Mouse (Mus musculus): ENCODE results near the gene Gm37240. TPM values are rescaled to one million over a fixed set of nuclear protein-coding genes. Genes with fewer than 3 reads are reported as not detected.

The Gm37240 gene
- polyA plus RNA-seq, 1 experiment from 2014 or later = 5.2 TPM

DNA sequence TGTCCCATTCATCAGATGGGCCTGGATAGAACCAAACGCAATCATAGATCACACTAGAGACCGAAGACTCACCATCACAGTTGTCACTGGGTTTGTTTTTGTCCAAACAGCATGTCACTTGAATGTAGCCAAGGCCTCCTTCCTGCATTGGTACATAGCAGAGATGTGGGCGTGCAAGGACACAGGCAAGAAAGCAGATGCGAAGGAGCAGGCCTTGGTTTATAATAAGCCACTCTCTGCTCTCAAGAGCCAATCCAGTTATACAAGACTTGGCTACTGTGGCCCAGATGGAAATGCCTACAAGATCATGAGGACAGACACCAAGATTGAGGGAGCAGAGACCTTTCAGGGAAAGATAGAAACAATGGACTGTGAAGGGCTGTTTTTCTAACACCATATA lies 456.1 kb downstream of the Gm37240 start:
- no peak for DNase-seq (ENCODE audit: low spot score)

- DNase-seq (ENCODE audit: low spot score) = no peak
These were observed 463.8 kb downstream of the Gm37240 start for GRCm38 (mm10) chr3:85423376-85423997.

GRCm38 (mm10) chr3:85421403-85421802 lies 465.9 kb downstream of the Gm37240 start:
- DNase-seq (ENCODE audit: low spot score) = no peak

DNA sequence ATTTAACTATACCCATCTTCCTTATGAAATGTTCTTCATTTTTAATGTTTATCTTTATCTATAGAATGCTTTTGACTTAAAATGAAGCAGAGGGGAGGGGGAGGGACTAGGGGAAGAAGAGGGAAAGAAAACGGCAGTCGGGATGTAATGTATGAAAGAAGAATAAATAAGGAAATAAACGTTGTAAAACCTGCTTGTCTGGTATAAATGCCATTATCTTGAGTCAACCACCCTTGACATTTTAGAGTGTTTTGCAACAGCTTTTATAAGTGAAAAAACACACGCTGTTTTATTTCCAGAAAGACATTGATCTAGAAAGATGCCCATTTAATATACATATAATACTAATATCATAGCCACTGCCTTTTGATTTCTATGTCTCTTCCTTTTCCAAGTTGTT lies 469.7 kb downstream of the Gm37240 start:
- no peak for DNase-seq (ENCODE audit: low spot score)

DNA sequence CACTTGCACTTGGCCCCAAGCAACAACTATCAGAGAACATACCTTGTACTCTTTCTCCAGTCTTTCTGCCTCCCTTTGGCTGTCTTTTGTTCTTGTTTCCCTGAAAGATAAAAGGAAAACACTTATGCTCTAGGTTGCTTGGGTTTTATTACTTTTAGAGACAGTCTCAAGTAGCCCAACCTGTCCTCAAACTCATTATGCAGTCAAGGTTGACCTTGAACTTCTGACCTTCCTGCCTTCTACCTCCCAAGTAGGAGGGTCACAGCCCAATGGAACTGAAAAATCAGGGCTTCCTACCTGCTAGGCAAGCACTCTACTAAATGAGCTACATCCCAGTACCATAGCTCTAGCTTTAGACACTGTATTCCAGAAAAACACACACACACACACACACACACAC lies 488.5 kb downstream of the Gm37240 start:
- DNase-seq (ENCODE audit: low spot score) = no peak

- DNase-seq (ENCODE audit: low spot score) = no peak
These were observed 488.9 kb downstream of the Gm37240 start for GRCm38 (mm10) chr3:85398483-85398835.

DNA sequence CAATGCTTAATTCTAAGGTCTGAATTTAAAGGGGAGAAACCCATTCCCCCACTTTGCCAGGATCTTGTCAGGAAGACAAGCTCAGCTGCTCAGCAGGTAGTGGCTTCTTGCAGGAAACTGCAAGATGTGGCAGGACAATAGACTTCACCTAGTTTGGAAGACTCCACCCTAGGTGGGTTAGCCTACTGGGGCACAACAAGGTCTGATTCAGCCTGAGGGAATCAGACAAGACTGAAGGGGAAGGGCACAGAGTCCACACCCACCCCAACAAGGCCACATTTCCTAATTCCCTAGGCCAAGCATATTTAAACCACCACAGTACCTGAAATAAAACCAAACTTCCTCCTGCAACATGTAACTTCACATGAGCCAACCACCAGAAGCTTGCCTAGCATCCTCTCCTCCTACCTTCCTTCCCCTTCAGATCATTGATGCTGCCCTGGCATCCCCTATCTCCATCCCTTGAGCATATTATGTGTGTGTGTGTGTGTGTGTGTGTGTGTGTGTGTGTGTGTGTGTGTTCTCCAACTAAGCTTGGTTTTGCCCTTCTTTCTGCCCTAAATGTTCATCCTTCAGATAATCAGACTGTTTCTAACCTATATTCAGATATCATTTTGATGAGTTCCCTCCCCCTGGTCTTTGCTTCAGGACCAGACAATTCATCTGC lies 489.4 kb downstream of the Gm37240 start:
- no peak for DNase-seq (ENCODE audit: low spot score)

- no peak for DNase-seq (ENCODE audit: low spot score)
These were observed 493.9 kb downstream of the Gm37240 start for GRCm38 (mm10) chr3:85393395-85393794.

DNA sequence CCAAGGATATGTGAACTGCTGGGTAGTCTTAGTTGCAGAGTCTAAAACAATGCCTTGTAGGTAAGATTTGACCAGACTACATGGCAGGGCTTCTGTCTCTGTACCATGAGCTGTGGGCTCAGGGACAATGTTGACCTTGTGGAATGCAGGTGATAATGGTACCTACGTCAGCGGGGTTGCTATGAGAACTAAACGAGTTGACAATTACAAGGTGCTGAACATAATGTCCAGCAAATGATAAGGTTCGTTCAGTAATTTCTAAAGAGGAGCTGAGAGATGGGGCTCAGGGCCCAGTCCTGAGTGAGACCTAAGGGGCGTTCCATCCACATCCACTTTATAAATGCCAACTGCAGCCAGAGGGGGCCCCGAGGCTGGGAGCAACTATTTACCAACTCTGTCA lies 495.6 kb downstream of the Gm37240 start:
- DNase-seq (ENCODE audit: low spot score) = no peak

DNA sequence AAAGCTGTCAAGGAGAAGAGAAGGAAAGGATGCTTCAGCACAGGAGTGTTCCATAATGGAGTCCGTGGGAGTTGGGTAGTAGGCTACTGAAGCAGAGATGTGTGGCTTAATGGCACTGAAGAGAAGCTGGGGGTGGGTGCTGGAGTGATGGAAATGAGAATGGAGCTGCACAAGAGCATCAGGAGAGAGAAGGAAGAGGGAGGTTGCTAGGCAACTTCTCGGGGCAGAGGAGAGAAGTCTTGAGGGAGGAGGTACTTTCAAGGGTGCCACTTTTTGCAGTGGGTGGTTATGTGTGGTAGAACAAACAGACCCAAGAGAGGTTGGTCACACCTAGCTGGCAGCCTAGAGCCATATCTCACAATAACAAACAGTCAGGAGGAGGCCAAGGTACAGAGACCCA lies 496.2 kb downstream of the Gm37240 start:
- DNase-seq (ENCODE audit: low spot score) = no peak

- DNase-seq (ENCODE audit: low spot score) = no peak
These were observed 501.9 kb downstream of the Gm37240 start for GRCm38 (mm10) chr3:85385371-85385770.

- DNase-seq (ENCODE audit: low spot score) = no peak
These were observed 504.0 kb downstream of the Gm37240 start for GRCm38 (mm10) chr3:85383330-85383729.

DNA sequence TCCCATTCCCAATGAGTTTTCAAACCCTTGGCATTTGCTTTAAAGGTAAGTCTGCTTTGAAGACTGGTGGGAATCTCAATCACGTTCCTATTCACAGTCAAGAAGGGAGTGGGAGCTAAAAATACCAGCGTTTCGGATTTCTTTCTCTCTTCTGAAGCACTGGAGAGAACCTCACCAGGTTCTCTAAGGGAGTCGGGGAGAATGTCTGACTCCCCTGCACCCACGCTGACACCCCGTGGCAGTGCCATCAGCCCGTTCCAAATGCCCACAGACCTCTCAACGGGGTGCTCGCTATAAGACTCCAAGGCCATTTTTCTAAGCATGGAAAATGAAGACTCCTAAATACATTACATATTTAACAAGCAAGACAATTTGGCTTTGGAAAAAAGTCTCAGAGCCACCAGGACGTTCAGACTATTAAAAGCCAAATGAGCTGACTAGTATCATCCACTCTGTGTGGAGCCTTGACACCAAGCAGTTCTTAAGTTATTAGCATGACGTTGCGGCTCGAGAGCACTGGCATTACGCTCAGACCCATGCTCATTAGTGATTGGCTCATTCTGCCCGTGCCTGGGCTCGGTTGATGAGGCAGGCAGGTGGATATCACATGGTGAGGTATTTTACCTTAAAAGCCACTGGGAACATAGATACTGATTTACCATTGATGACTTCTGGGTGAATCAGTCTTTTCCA lies 508.5 kb downstream of the Gm37240 start:
- no peak for DNase-seq (ENCODE audit: low spot score)

GRCm38 (mm10) chr3:85377946-85378702 lies 509.2 kb downstream of the Gm37240 start:
- DNase-seq (ENCODE audit: low spot score) = no peak

GRCm38 (mm10) chr3:85377505-85377904 lies 509.8 kb downstream of the Gm37240 start:
- no peak for DNase-seq (ENCODE audit: low spot score)

GRCm38 (mm10) chr3:85376541-85376940 lies 510.8 kb downstream of the Gm37240 start:
- DNase-seq (ENCODE audit: low spot score) = no peak

DNA sequence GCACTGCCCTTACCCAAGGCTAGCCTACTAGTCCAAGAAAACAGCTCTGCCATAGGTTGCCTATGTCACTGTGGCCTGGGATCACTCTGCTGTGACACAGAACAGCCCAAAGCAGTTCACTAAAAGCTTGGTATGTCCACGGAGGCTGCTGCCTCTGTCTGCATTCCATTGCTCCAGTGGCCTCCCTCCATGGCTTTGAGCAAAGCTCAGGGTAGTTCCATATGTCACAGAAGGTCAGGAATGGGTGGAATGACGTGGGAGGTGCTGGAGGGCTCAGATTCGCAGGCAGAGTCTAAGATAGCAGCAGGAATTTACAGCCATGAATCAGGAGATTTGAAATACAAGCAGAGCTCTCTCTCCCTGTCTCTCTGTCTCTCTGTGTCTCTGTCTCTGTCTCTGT lies 514.3 kb downstream of the Gm37240 start:
- no peak for DNase-seq (ENCODE audit: low spot score)

DNA sequence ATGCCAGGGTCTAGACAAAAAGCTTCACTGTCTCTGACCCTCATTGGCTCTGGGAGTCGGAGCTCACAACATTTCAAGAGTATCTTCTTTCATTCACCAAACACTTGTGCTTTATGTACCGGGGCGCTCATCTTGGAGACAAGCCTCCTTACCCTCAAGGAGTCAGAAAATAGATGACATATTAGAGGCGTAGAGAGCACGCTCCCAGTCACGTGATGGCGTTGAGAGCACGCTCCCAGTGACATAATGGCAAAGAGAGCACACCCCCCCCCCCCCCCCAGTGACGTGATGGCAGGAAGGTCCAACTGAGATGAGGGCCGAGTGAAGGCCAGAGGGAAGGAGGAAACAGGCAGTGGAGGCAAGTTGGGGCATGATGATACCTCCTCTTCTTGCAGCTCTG lies 517.5 kb downstream of the Gm37240 start:
- DNase-seq (ENCODE audit: low spot score) = no peak

GRCm38 (mm10) chr3:85369157-85369556 lies 518.2 kb downstream of the Gm37240 start:
- DNase-seq (ENCODE audit: low spot score) = no peak

- DNase-seq (ENCODE audit: low spot score) = no peak
These were observed 518.8 kb downstream of the Gm37240 start for GRCm38 (mm10) chr3:85368354-85369120.

Measured in thymus, postnatal 0 days (tissue).